Mouse (Mus musculus) heart, postnatal 0 days (tissue): ENCODE measurements around the gene Wdr18. TPM values are rescaled to one million over a fixed set of nuclear protein-coding genes. Genes with fewer than 3 reads are reported as not detected.
A peak's percentile ranks its signal among the peaks of the same experiment; 100 is the strongest.

Experiments used
- ATAC-seq: fragments of 200-750 bp; cut with Nextera tagmentation; 2 replicates; pipeline ENCODE4 v1.8.0; 2017; ENCODE audit warnings: low read depth, moderate number of reproducible peaks, moderate library complexity; ENCODE audit not compliant: insufficient read depth
- DNase-seq: peaks from one replicate; pipeline ENCODE4 v3.0.0-alpha.2; 2016; ENCODE audit warnings: low spot score
- H3K27ac ChIP-seq: fragments of 300-500 bp; sonication (generic); 2 replicates; pipeline ENCODE4 v1.5.1; 2014; ENCODE audit warnings: low read depth, mild to moderate bottlenecking
- H3K27me3 ChIP-seq: fragments of 300-500 bp; sonication (generic); 2 replicates; pipeline ENCODE4 v1.6.1; 2014; ENCODE audit warnings: low read length, mixed read lengths; ENCODE audit not compliant: control insufficient read depth, insufficient read depth
- H3K36me3 ChIP-seq: fragments of 300-500 bp; sonication (generic); replicated peaks from 2 replicates; pipeline ENCODE4 v1.6.1; 2014; ENCODE audit warnings: low read length, mixed read lengths; ENCODE audit not compliant: control insufficient read depth, insufficient read depth
- H3K4me1 ChIP-seq: fragments of 300-500 bp; sonication (generic); 2 replicates; pipeline ENCODE4 v1.6.1; 2014; ENCODE audit warnings: antibody characterized with exemption; ENCODE audit not compliant: control insufficient read depth, insufficient read depth
- H3K4me2 ChIP-seq: fragments of 300-500 bp; sonication (generic); 2 replicates; pipeline ENCODE4 v1.6.1; 2014; ENCODE audit warnings: low read depth, mild to moderate bottlenecking, low read length, moderate library complexity
- H3K4me3 ChIP-seq: fragments of 300-500 bp; sonication (generic); 2 replicates; pipeline ENCODE4 v1.5.1; 2014; ENCODE audit warnings: low read depth, low read length
- H3K9ac ChIP-seq: fragments of 300-500 bp; sonication (generic); replicated peaks from 2 replicates; pipeline ENCODE4 v1.6.1; 2014; ENCODE audit warnings: low read depth, low read length, mixed read lengths
- H3K9me3 ChIP-seq: fragments of 300-500 bp; sonication (generic); replicated peaks from 2 replicates; pipeline ENCODE4 v1.6.1; 2016; ENCODE audit warnings: low read length; ENCODE audit not compliant: control insufficient read depth
- CTCF ChIP-seq: IDR thresholded peaks from 2 replicates; pipeline ENCODE4 v1.5.1; 2016; ENCODE audit warnings: antibody characterized with exemption, control low read depth, low read depth
- EP300 ChIP-seq: IDR thresholded peaks from 2 replicates; pipeline ENCODE4 v1.6.1; 2016; ENCODE audit warnings: antibody characterized with exemption, low read depth
- WGBS: fragments of 180-500 bp; shearing (Covaris S2); extraction: QIAGEN DNeasy Blood & Tissue Kit; methylation state at CpG from one replicate; pipeline ENCODE4 v1.1.7; 2014; 5-methylcytosine and 5-hydroxymethylcytosine counted together
- polyA plus RNA-seq: library from polyadenylated mRNA; unstranded; fragments of >200 nt; fragmentation: Nextera tagmentation; extraction: Ambion mirVana; gene quantifications from 2 replicates; pipeline ENCODE4 v1.2.1, GENCODE M21; 2015
- total RNA-seq: library from RNA; depleted of rRNA; stranded (reverse); fragments of >200 nt; gene quantifications from 2 replicates; pipeline ENCODE4 v1.2.3, GENCODE M21; 2014; ENCODE audit warnings: low replicate concordance; rRNA removed

Wdr18 gene
- total and polyA plus RNA-seq, 2 experiments from 2014 or later, result 51.5 to 54.3 TPM

DNA sequence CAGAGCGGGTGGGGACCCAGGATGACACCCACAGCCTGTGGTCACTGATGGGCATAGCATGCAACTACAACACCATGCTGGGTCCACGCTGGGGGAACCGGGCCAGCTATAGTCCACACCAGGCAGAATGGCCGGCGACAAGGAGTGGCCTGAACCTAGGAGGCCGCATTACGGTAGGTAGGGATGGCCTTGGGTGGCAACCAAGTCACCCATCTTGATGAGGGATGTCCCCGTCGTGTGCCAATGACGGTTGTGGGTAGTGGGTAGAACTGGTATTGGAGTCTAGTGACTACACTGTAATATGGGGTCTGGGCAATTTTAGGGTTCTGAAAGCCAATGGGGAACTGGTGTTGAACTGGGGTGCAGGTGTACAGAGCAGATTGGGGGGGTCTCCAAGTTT lies 57.0 kb downstream of the Wdr18 start:
- 0 out of 2 replicates have a peak, but pooled peaks cover 13% of the 10 kb centered on the region for H3K36me3 ChIP-seq
- TF ChIP-seq EP300 (no peak), CTCF (no peak)
- no peak overlapping the region for H3K9ac ChIP-seq
- H3K9me3 ChIP-seq, result no peaks in the 10 kb centered on the region
- peak overlapping the region; percentile 33; the same call in 1 of the 2 replicates for H3K4me3 ChIP-seq
- 83% methylated on average over 10 of the region's 10 CpGs for WGBS
- ATAC-seq (no peak), DNase-seq (no peak)
- no peaks in the 10 kb centered on the region for H3K4me1 ChIP-seq
- H3K27ac ChIP-seq, result peak overlapping the region; percentile 43; the same call in 1 of the 2 replicates
- H3K27me3 ChIP-seq, result peaks cover 22% of the 10 kb centered on the region
- no peak overlapping the region; the same call in 1 of the 2 replicates for H3K4me2 ChIP-seq

DNA sequence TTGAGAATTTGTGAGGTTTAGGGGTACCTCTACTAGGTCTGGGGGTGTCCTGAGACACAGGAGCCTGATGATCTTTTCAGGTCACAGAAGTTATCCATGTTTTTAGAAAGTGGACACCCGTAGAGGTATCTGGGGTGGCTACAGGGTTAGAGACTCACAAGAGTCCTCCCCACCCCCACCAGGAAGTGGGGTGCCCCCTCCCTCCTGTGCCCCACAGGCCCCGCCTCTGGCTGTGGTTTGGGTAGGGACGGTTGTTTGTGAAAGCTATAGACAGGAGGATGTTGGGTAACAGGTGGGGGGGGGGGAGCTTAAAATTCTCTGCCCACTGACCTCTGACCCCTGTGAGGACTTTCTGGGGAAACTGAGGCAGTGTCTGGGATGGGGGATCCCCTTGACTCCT lies 57.4 kb downstream of the Wdr18 start:
- no peaks in the 10 kb centered on the region for H3K9me3 ChIP-seq
- DNase-seq (no peak), ATAC-seq (no peak)
- H3K4me1 ChIP-seq, result no peaks in the 10 kb centered on the region
- H3K27ac ChIP-seq, result 0 out of 2 replicates have a peak overlapping the region, but pooled peaks have one; percentile 43
- peaks cover 22% of the 10 kb centered on the region for H3K27me3 ChIP-seq
- 0 out of 2 replicates have a peak, but pooled peaks cover 10% of the 10 kb centered on the region for H3K36me3 ChIP-seq
- WGBS, result 82% methylated on average over 3 of the region's 3 CpGs
- peak overlapping the region; percentile 26; the same call in 1 of the 2 replicates for H3K4me2 ChIP-seq
- H3K9ac ChIP-seq, result no peak overlapping the region
- peak overlapping the region; percentile 33; the same call in 1 of the 2 replicates for H3K4me3 ChIP-seq
- TF ChIP-seq EP300 (no peak), CTCF (no peak)

GRCm38 (mm10) chr10:80017771-80018170 lies 57.8 kb downstream of the Wdr18 start:
- peak overlapping the region; percentile 59; the same call in 1 of the 2 replicates for H3K27ac ChIP-seq
- no peaks in the 10 kb centered on the region for H3K9me3 ChIP-seq
- no peak for TF ChIP-seq EP300
- no peak for TF ChIP-seq CTCF
- 0 out of 2 replicates have a peak, but pooled peaks cover 9% of the 10 kb centered on the region for H3K36me3 ChIP-seq
- peak overlapping the region; percentile 33; the same call in 1 of the 2 replicates for H3K4me3 ChIP-seq
- H3K27me3 ChIP-seq, result peaks cover 22% of the 10 kb centered on the region
- peak overlapping the region; percentile 26; the same call in 1 of the 2 replicates for H3K4me2 ChIP-seq
- WGBS, result 79% methylated on average over 14 of the region's 14 CpGs
- no peak for ATAC-seq
- H3K4me1 ChIP-seq, result no peaks in the 10 kb centered on the region
- H3K9ac ChIP-seq, result no peak overlapping the region
- DNase-seq, result no peak

DNA sequence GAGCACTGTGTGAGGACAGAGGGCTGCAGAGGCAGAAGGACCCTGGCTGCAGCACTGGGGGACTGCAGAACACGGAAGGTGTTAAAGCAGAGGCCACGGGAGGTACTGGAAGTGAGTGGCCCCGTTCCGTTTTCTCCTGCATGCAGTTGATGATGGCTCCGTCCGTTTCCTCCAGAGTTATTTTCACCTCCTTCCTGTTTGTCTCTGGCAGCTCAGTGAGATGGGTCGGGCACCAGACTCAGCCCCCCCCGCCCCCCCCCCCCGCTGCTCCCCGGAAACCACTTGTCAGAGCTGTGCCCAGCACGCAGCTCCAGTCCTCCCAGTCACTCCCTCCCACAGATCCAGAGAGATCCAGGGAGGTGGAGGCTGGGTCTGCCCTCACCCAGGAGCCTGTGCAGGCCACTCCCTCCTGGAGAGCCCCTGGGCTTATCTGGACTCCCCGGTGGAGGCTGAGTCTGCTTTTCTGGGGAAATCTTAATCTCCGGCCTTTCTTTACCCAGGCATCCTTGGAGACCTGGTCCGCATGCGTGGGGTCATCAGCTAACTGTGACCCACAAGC lies 58.9 kb downstream of the Wdr18 start:
- H3K27ac ChIP-seq, result peak overlapping the region; percentile 44
- peak overlapping the region; percentile 25; the same call in 1 of the 2 replicates for H3K9ac ChIP-seq
- H3K27me3 ChIP-seq, result peaks cover 14% of the 10 kb centered on the region
- no peaks in the 10 kb centered on the region for H3K4me1 ChIP-seq
- H3K36me3 ChIP-seq, result 0 out of 2 replicates have a peak, but pooled peaks cover 1% of the 10 kb centered on the region
- TF ChIP-seq EP300 (no peak), CTCF (no peak)
- ATAC-seq (peak; percentile 29; the same call in 1 of the 2 replicates), DNase-seq (peak; percentile 40)
- H3K9me3 ChIP-seq, result no peaks in the 10 kb centered on the region
- 4% methylated on average over 15 of the region's 15 CpGs for WGBS
- peak overlapping the region; percentile 22; the same call in 1 of the 2 replicates for H3K4me3 ChIP-seq
- H3K4me2 ChIP-seq, result peak overlapping the region; percentile 47

GRCm38 (mm10) chr10:80019471-80020131 lies 59.6 kb downstream of the Wdr18 start:
- H3K9ac ChIP-seq, result no peak overlapping the region
- peaks cover 6% of the 10 kb centered on the region for H3K27me3 ChIP-seq
- no peak for TF ChIP-seq EP300
- no peak for TF ChIP-seq CTCF
- ATAC-seq (peak; percentile 47), DNase-seq (no peak)
- H3K4me3 ChIP-seq, result 0 out of 2 replicates have a peak overlapping the region, but pooled peaks have one; percentile 11
- H3K4me1 ChIP-seq, result no peaks in the 10 kb centered on the region
- H3K9me3 ChIP-seq, result no peaks in the 10 kb centered on the region
- peak overlapping the region; percentile 18; the same call in 1 of the 2 replicates for H3K4me2 ChIP-seq
- H3K27ac ChIP-seq, result peak overlapping the region; percentile 44; the same call in 1 of the 2 replicates
- no peaks in the 10 kb centered on the region for H3K36me3 ChIP-seq
- WGBS, result 22% methylated on average over 20 of the region's 20 CpGs

Other genes with a start within 250 kb of the Wdr18 start
Only the 30 nearest of the 33 such genes appear.
- gene Fgf22, start 205.1 kb upstream of the Wdr18 start, total RNA-seq, result not detected in 2 replicates
- gene Fgf22, start 205.1 kb upstream of the Wdr18 start, polyA plus RNA-seq, result 0.14 TPM in 1 of 2 replicates, not detected in the other
- 38.6 and 67.5 TPM in 2 replicates for gene Rnf126, start 193.2 kb upstream of the Wdr18 start, total RNA-seq
- gene Rnf126, start 193.2 kb upstream of the Wdr18 start, polyA plus RNA-seq, result 35.9 and 37.6 TPM in 2 replicates
- 21.4 and 28.0 TPM in 2 replicates for gene Fstl3, start 182.9 kb upstream of the Wdr18 start, total RNA-seq
- gene Fstl3, start 182.9 kb upstream of the Wdr18 start, polyA plus RNA-seq, result 13.2 and 13.7 TPM in 2 replicates
- 1.3 and 1.4 TPM in 2 replicates for gene Prss57, start 169.2 kb upstream of the Wdr18 start, total RNA-seq
- gene Prss57, start 169.2 kb upstream of the Wdr18 start, polyA plus RNA-seq, result not detected in 2 replicates
- 31.2 and 52.3 TPM in 2 replicates for gene Palm, start 166.6 kb upstream of the Wdr18 start, total RNA-seq
- gene Palm, start 166.6 kb upstream of the Wdr18 start, polyA plus RNA-seq, result 39.8 and 44.0 TPM in 2 replicates
- gene Misp, start 139.2 kb upstream of the Wdr18 start, total RNA-seq, result not detected in 2 replicates
- gene Misp, start 139.2 kb upstream of the Wdr18 start, polyA plus RNA-seq, result 0.08 and 0.41 TPM in 2 replicates
- 186 and 196 TPM in 2 replicates for gene Ptbp1, start 105.7 kb upstream of the Wdr18 start, total RNA-seq
- 39.8 and 40.4 TPM in 2 replicates for gene Ptbp1, start 105.7 kb upstream of the Wdr18 start, polyA plus RNA-seq
- gene Prtn3, start 85.7 kb upstream of the Wdr18 start, total RNA-seq, result not detected in 2 replicates
- 0.70 and 0.74 TPM in 2 replicates for gene Prtn3, start 85.7 kb upstream of the Wdr18 start, polyA plus RNA-seq
- 3.2 and 5.9 TPM in 2 replicates for gene Plppr3, start 85.5 kb upstream of the Wdr18 start, total RNA-seq
- gene Plppr3, start 85.5 kb upstream of the Wdr18 start, polyA plus RNA-seq, result 2.5 and 3.0 TPM in 2 replicates
- gene Elane, start 73.9 kb upstream of the Wdr18 start, total RNA-seq, result not detected in 2 replicates
- gene Elane, start 73.9 kb upstream of the Wdr18 start, polyA plus RNA-seq, result not detected in 2 replicates
- gene Cfd, start 69.3 kb upstream of the Wdr18 start, total RNA-seq, result 0.19 TPM in 1 of 2 replicates, not detected in the other
- gene Cfd, start 69.3 kb upstream of the Wdr18 start, polyA plus RNA-seq, result 0.22 TPM in 1 of 2 replicates, not detected in the other
- 64.7 and 77.6 TPM in 2 replicates for gene Med16, start 51.2 kb upstream of the Wdr18 start, total RNA-seq
- gene Med16, start 51.2 kb upstream of the Wdr18 start, polyA plus RNA-seq, result 30.9 and 36.2 TPM in 2 replicates
- gene Gm26602, start 49.3 kb upstream of the Wdr18 start, total RNA-seq, result not detected in 2 replicates
- gene Gm26602, start 49.3 kb upstream of the Wdr18 start, polyA plus RNA-seq, result 4.0 and 6.0 TPM in 2 replicates
- not detected in 2 replicates for gene Kiss1r, start 43.2 kb upstream of the Wdr18 start, total RNA-seq
- 0.45 and 0.57 TPM in 2 replicates for gene Kiss1r, start 43.2 kb upstream of the Wdr18 start, polyA plus RNA-seq
- 40.9 and 58.4 TPM in 2 replicates for gene R3hdm4, start 38.9 kb upstream of the Wdr18 start, total RNA-seq
- gene R3hdm4, start 38.9 kb upstream of the Wdr18 start, polyA plus RNA-seq, result 104 and 107 TPM in 2 replicates
- gene Arid3a, start 33.1 kb upstream of the Wdr18 start, total RNA-seq, result 5.3 and 5.6 TPM in 2 replicates
- 0.65 and 0.77 TPM in 2 replicates for gene Arid3a, start 33.1 kb upstream of the Wdr18 start, polyA plus RNA-seq
- not detected in 2 replicates for gene Grin3b, start 10.6 kb downstream of the Wdr18 start, total RNA-seq
- gene Grin3b, start 10.6 kb downstream of the Wdr18 start, polyA plus RNA-seq, result 0.29 and 0.34 TPM in 2 replicates
- gene Tmem259, start 24.2 kb downstream of the Wdr18 start, total RNA-seq, result 162 and 182 TPM in 2 replicates
- 18.0 and 18.1 TPM in 2 replicates for gene Tmem259, start 24.2 kb downstream of the Wdr18 start, polyA plus RNA-seq
- gene Cnn2, start 28.4 kb downstream of the Wdr18 start, total RNA-seq, result 142 and 158 TPM in 2 replicates
- 126 and 149 TPM in 2 replicates for gene Cnn2, start 28.4 kb downstream of the Wdr18 start, polyA plus RNA-seq
- 10.4 and 11.4 TPM in 2 replicates for gene Abca7, start 36.3 kb downstream of the Wdr18 start, total RNA-seq
- 1.9 TPM in 2 replicates for gene Abca7, start 36.3 kb downstream of the Wdr18 start, polyA plus RNA-seq
- 3.9 and 11.0 TPM in 2 replicates for gene Arhgap45, start 56.5 kb downstream of the Wdr18 start, total RNA-seq
- gene Arhgap45, start 56.5 kb downstream of the Wdr18 start, polyA plus RNA-seq, result 1.9 TPM in 2 replicates
- 70.6 and 106 TPM in 2 replicates for gene Polr2e, start 79.6 kb downstream of the Wdr18 start, total RNA-seq
- gene Polr2e, start 79.6 kb downstream of the Wdr18 start, polyA plus RNA-seq, result 120 and 123 TPM in 2 replicates
- gene Gpx4, start 87.0 kb downstream of the Wdr18 start, total RNA-seq, result 490 and 500 TPM in 2 replicates
- 874 and 900 TPM in 2 replicates for gene Gpx4, start 87.0 kb downstream of the Wdr18 start, polyA plus RNA-seq
- gene Sbno2, start 145.4 kb downstream of the Wdr18 start, total RNA-seq, result 21.1 and 22.0 TPM in 2 replicates
- 5.9 and 6.3 TPM in 2 replicates for gene Sbno2, start 145.4 kb downstream of the Wdr18 start, polyA plus RNA-seq
- gene Stk11, start 155.7 kb downstream of the Wdr18 start, total RNA-seq, result 40.3 and 57.4 TPM in 2 replicates
- gene Stk11, start 155.7 kb downstream of the Wdr18 start, polyA plus RNA-seq, result 10.6 and 10.8 TPM in 2 replicates
- gene Atp5d, start 178.5 kb downstream of the Wdr18 start, total RNA-seq, result 970 and 972 TPM in 2 replicates
- gene Atp5d, start 178.5 kb downstream of the Wdr18 start, polyA plus RNA-seq, result 1,858 and 1,876 TPM in 2 replicates
- 2.8 and 5.9 TPM in 2 replicates for gene Cbarp, start 180.7 kb downstream of the Wdr18 start, total RNA-seq
- 1.0 and 1.1 TPM in 2 replicates for gene Cbarp, start 180.7 kb downstream of the Wdr18 start, polyA plus RNA-seq
- 100 and 122 TPM in 2 replicates for gene Midn, start 188.1 kb downstream of the Wdr18 start, total RNA-seq
- gene Midn, start 188.1 kb downstream of the Wdr18 start, polyA plus RNA-seq, result 12.4 and 15.8 TPM in 2 replicates
- gene Cirbp, start 205.8 kb downstream of the Wdr18 start, total RNA-seq, result 121 and 163 TPM in 2 replicates
- 208 and 330 TPM in 2 replicates for gene Cirbp, start 205.8 kb downstream of the Wdr18 start, polyA plus RNA-seq
- 0.66 and 8.9 TPM in 2 replicates for gene 1600002K03Rik, start 212.8 kb downstream of the Wdr18 start, total RNA-seq
- 4.6 and 5.7 TPM in 2 replicates for gene 1600002K03Rik, start 212.8 kb downstream of the Wdr18 start, polyA plus RNA-seq